Mouse (Mus musculus) lung, postnatal 0 days (tissue): ENCODE measurements at regions not wholly inside any gene's neighbourhood (a gene's known extent, or its start where the extent isn't known, plus 50 kb on each side); places are given as distances from the start of the nearest gene placed in this dataset.

Source experiments
- ATAC-seq: fragments of 200-750 bp; cut with Nextera tagmentation; 2 replicates; pipeline ENCODE4 v1.8.0; 2017; ENCODE audit warnings: moderate library complexity
- DNase-seq: peaks from one replicate; pipeline ENCODE4 v3.0.0-alpha.2; 2016; ENCODE audit warnings: low spot score
- H3K27ac ChIP-seq: fragments of 300-500 bp; sonication (generic); 2 replicates; pipeline ENCODE4 v1.5.1; 2014; ENCODE audit warnings: antibody characterized with exemption, mild to moderate bottlenecking, low read length, mixed read lengths
- H3K27me3 ChIP-seq: fragments of 300-500 bp; sonication (generic); replicated peaks from 2 replicates; pipeline ENCODE4 v1.6.1; 2014; ENCODE audit warnings: low read length, mixed read lengths; ENCODE audit not compliant: insufficient read depth
- H3K36me3 ChIP-seq: fragments of 300-500 bp; sonication (generic); 2 replicates; pipeline ENCODE4 v1.6.1; 2014; ENCODE audit warnings: low read length, mixed read lengths; ENCODE audit not compliant: insufficient read depth
- H3K4me1 ChIP-seq: fragments of 300-500 bp; sonication (generic); 2 replicates; pipeline ENCODE4 v1.6.1; 2014; ENCODE audit warnings: antibody characterized with exemption, low read depth, low read length, mixed read lengths; ENCODE audit not compliant: insufficient read depth
- H3K4me2 ChIP-seq: fragments of 300-500 bp; sonication (generic); replicated peaks from 2 replicates; pipeline ENCODE4 v1.6.1; 2014; ENCODE audit warnings: low read depth, mild to moderate bottlenecking, low read length, moderate library complexity, mixed read lengths
- H3K4me3 ChIP-seq: fragments of 300-500 bp; sonication (generic); 2 replicates; pipeline ENCODE4 v1.5.1; 2014; ENCODE audit warnings: low read depth, low read length
- H3K9ac ChIP-seq: fragments of 300-500 bp; sonication (generic); replicated peaks from 2 replicates; pipeline ENCODE4 v1.6.1; 2014; ENCODE audit warnings: low read depth, mild to moderate bottlenecking
- H3K9me3 ChIP-seq: fragments of 300-500 bp; sonication (generic); 2 replicates; pipeline ENCODE4 v1.6.1; 2016; ENCODE audit warnings: low read length, mixed read lengths
- CTCF ChIP-seq: IDR thresholded peaks from 2 replicates; pipeline ENCODE4 v1.5.1; 2016; ENCODE audit warnings: antibody characterized with exemption, mild to moderate bottlenecking
- EP300 ChIP-seq: IDR thresholded peaks from 2 replicates; pipeline ENCODE4 v1.6.1; 2016; ENCODE audit warnings: antibody characterized with exemption, mild to moderate bottlenecking, control low read depth
- WGBS: fragments of 180-500 bp; shearing (Covaris S2); extraction: QIAGEN DNeasy Blood & Tissue Kit; methylation state at CpG from one replicate; pipeline ENCODE4 v1.1.7; 2014; 5-methylcytosine and 5-hydroxymethylcytosine counted together

DNA sequence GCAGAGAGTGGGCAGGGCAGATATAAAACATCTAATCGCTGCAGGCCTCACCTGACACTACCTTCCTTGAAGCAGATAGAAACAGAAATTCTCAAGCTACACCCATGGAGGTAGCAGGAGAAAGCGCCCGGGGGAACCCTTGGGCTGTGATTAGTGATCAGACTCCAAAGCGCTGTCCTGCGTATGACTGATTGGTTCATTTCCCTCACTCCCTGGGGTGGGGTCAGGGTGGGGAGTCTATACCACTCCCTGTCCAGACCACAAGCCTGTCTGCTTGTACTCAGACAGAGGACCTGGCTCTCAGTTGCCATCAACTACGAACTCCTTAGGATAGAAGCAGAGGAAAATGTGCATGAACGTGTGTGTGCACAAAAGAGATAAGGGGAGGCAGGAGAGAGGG is 77.7 kb downstream of the Gm826 start:
- no peaks in the 10 kb centered on the region for H3K36me3 ChIP-seq
- H3K9ac ChIP-seq, result no peak overlapping the region
- H3K4me1 ChIP-seq, result no peaks in the 10 kb centered on the region
- H3K27ac ChIP-seq, result no peak overlapping the region
- no peaks in the 10 kb centered on the region for H3K9me3 ChIP-seq
- no peak overlapping the region for H3K4me2 ChIP-seq
- H3K27me3 ChIP-seq, result no peaks in the 10 kb centered on the region
- H3K4me3 ChIP-seq, result no peak overlapping the region
- no peak for TF ChIP-seq EP300
- TF ChIP-seq CTCF, result no peak
- ATAC-seq (no peak), DNase-seq (no peak)
- 61% methylated on average over 7 of the region's 7 CpGs for WGBS

GRCm38 (mm10) chr2:160250228-160250627 is 83.7 kb downstream of the Gm826 start:
- Histone ChIP-seq H3K9me3 (no peaks in the 10 kb centered on the region), H3K9ac (no peak overlapping the region), H3K36me3 (no peaks in the 10 kb centered on the region), H3K4me3 (no peak overlapping the region), H3K4me1 (no peaks in the 10 kb centered on the region), H3K27me3 (no peaks in the 10 kb centered on the region), H3K27ac (no peak overlapping the region), H3K4me2 (no peak overlapping the region)
- DNase-seq (no peak), ATAC-seq (no peak)
- TF ChIP-seq CTCF (no peak), EP300 (no peak)
- WGBS, result 90% methylated on average over 3 of the region's 3 CpGs

GRCm38 (mm10) chr2:160249104-160250093 is 84.6 kb downstream of the Gm826 start:
- DNase-seq, result no peak
- WGBS, result 45% methylated on average over 9 of the region's 9 CpGs
- TF ChIP-seq EP300 (no peak), CTCF (no peak)
- no peaks in the 10 kb centered on the region for H3K9me3 ChIP-seq
- H3K27ac ChIP-seq, result no peak overlapping the region
- H3K36me3 ChIP-seq, result no peaks in the 10 kb centered on the region
- ATAC-seq, result no peak
- H3K4me1 ChIP-seq, result no peaks in the 10 kb centered on the region
- H3K27me3 ChIP-seq, result no peaks in the 10 kb centered on the region
- no peak overlapping the region for H3K4me3 ChIP-seq
- no peak overlapping the region for H3K9ac ChIP-seq
- no peak overlapping the region for H3K4me2 ChIP-seq

- ATAC-seq (no peak), DNase-seq (no peak)
- no peak overlapping the region for H3K9ac ChIP-seq
- H3K27ac ChIP-seq, result no peak overlapping the region
- no peaks in the 10 kb centered on the region for H3K9me3 ChIP-seq
- H3K4me1 ChIP-seq, result no peaks in the 10 kb centered on the region
- no peaks in the 10 kb centered on the region for H3K36me3 ChIP-seq
- H3K4me3 ChIP-seq, result no peak overlapping the region
- H3K4me2 ChIP-seq, result no peak overlapping the region
- H3K27me3 ChIP-seq, result no peaks in the 10 kb centered on the region
- 67% methylated on average over 6 of the region's 6 CpGs for whole genome bisulfite sequencing
- TF ChIP-seq CTCF, result no peak
- no peak for TF ChIP-seq EP300
Observed at GRCm38 (mm10) chr2:160247286-160247685, 86.7 kb downstream of the Gm826 start.

DNA sequence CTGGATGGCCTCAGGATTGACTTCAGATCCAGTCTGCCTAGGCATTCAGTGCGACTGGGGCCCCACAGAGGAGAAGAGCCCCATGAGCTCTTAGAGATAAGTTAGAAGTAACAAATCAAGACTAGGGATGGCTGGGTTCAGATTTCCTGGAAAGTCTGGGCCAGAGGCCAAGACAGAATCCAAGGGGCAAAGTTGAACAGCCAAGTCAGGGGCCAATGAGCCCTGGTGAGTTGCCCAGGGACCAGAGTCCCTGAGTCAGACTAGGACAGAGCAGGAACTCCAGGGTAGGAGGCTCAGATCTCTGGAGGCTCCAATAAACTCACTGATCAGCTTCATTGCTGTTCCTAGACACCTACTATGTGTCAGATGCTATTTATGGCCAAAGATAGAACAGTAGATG is 87.6 kb downstream of the Gm826 start:
- WGBS, result 27% methylated on average over 1 of the region's 1 CpGs
- Histone ChIP-seq H3K4me2 (no peak overlapping the region), H3K27me3 (no peaks in the 10 kb centered on the region), H3K9ac (no peak overlapping the region), H3K4me1 (no peaks in the 10 kb centered on the region), H3K36me3 (no peaks in the 10 kb centered on the region), H3K9me3 (no peaks in the 10 kb centered on the region), H3K27ac (no peak overlapping the region), H3K4me3 (no peak overlapping the region)
- DNase-seq (no peak), ATAC-seq (no peak)
- TF ChIP-seq CTCF, result no peak
- no peak for TF ChIP-seq EP300

DNA sequence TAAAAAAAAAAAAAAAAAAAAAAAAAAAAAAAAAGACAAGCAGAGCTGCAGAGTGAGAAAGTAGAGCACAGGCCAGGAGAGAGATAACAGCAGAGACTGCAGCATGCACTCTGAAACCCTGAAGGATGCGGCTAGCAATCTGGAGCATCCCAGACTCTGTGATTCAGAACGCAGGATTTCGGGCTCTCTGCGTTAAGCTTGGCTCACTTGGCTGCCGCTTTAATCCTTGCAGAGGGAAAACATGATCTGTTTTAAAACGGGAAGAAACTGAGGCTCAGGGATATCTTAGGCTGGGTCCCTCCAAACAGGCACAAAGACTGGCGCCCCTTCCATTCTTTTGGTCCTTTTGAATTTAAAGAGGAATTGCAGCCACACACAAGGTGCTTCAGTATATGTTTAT is 89.1 kb downstream of the Gm826 start:
- TF ChIP-seq CTCF (no peak), EP300 (no peak)
- H3K9ac ChIP-seq, result no peak overlapping the region
- no peaks in the 10 kb centered on the region for H3K9me3 ChIP-seq
- no peak overlapping the region for H3K4me3 ChIP-seq
- ATAC-seq, result no peak
- no peak overlapping the region for H3K27ac ChIP-seq
- H3K27me3 ChIP-seq, result no peaks in the 10 kb centered on the region
- 41% methylated on average over 7 of the region's 7 CpGs for WGBS
- no peaks in the 10 kb centered on the region for H3K36me3 ChIP-seq
- DNase-seq, result no peak
- no peaks in the 10 kb centered on the region for H3K4me1 ChIP-seq
- no peak overlapping the region for H3K4me2 ChIP-seq
